Mouse (Mus musculus) left cerebral cortex, adult 2 months (tissue): ENCODE measurements around the gene Cdca8. TPM values are rescaled to one million over a fixed set of nuclear protein-coding genes. Genes with fewer than 3 reads are reported as not detected.
A peak's percentile ranks its signal among the peaks of the same experiment; 100 is the strongest.

Experiments
- DNase-seq, 2 experiments: peaks; one replicate each; pipeline ENCODE4 v3.0.0; 2021 to 2022; ENCODE audit warnings: low spot score in 2 of 2, mixed read lengths in 1 of 2; ENCODE audit errors: extremely low spot score in 1 of 2
- H3K27ac ChIP-seq: fragments of 200-600 bp; 2 replicates; pipeline ENCODE4 v1.8.1; 2022
- H3K4me3 ChIP-seq: fragments of 200-600 bp; 2 replicates; pipeline ENCODE4 v1.8.1; 2022
- CTCF ChIP-seq: fragments of 200-600 bp; IDR thresholded peaks from 2 replicates; pipeline ENCODE4 v1.8.1; 2022; ENCODE audit warnings: antibody characterized with exemption, mild to moderate bottlenecking, moderate library complexity
- intact Hi-C: fragments of 180-260 bp; cut with DNase I; formaldehyde crosslinking; loops from one replicate; pipeline ENCODE4 v1.15.1; 2025
- total RNA-seq, 2 experiments: library from RNA; stranded (reverse); gene quantifications; 2 replicates each; pipeline ENCODE4 v1.2.3; 2021

Gene Cdca8
- total RNA-seq, 2 experiments from 2014 or later: 1.2 to 1.9 TPM

DNA sequence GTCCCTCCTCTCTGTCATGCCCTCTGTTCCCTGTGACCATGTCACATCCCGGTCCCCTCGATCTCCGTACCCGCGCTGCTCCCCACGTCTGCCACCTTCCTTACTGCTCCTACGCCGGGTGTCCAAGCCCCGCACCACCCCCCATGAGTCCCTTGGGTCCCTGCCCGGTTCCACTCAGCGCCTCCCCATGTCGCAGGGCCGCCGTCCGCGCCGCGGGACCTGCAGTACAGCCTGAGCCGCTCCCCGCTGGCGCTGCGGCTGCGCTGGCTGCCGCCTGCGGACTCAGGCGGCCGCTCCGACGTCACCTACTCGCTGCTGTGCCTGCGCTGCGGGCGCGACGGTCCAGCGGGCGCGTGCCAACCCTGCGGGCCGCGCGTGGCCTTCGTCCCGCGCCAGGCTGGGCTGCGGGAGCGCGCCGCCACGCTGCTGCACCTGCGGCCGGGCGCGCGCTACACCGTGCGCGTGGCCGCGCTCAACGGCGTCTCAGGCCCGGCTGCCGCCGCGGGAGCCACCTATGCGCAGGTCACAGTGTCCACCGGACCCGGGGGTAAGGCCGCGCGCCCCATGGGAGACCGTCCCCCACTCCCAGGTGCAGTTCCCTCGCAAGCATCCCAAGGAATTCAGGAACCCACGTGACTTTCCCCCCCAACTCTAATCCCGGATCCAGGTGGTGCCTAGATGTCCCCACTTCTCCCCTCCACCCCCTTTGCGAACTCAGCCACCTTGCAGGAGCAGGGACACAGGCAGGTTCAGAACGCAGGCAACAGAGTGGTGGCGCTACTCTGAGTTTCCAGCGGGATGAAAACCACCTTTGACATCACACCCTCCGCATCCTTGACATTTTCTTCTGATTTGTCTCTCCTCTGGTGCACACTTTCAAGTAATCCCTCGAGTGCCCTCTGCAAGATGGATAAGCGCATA, 44.3 kb downstream of the Cdca8 start:
- intact Hi-C loops: no loop called here
- H3K27ac ChIP-seq: peak overlapping the region; percentile 94
- DNase-seq: peak; percentile 73 to 76
- TF ChIP-seq CTCF: no peak
- H3K4me3 ChIP-seq: peak overlapping the region; percentile 56

DNA sequence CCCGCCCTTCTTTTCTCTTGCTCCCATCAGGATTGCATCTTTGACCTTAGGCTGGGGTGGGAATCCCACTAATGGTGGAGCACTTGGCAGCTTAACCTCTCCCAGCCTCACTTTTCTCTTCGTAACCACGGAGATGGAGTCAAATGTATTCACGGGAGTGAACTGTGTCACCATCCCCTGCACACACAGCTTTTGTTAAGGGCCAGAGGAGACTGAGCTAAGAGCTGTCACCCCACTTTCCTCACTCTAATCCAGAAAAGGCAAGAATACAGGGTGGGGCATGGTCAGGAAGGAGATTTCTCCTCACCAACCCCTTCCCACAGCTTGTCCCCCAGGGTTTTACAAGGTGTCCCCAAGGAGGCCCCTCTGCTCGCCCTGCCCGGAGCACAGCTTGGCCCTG, 45.3 kb downstream of the Cdca8 start:
- intact Hi-C loops: no loop called here
- TF ChIP-seq CTCF: no peak
- no peak for DNase-seq
- peak overlapping the region; percentile 56 for H3K4me3 ChIP-seq
- H3K27ac ChIP-seq: peak overlapping the region; percentile 94

DNA sequence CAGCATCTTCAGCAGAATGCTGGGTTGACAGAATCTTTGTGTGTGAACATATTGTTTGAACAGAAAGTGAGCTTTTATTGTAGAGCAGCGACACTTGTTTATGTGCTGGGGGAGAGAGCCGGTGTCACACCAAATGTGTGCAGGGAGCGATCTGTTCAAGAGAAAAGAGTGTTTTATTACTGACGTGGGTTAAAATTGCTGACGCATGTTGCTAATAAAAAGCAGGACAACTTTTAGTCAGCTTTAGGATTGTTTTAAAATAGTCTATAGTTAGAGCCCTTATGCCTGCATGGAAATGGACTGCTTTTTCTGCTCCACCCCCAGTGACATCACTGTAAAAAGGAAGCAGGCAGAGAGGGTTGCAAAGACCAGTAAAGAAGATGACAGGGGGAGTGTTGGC, 48.3 kb downstream of the Cdca8 start:
- intact Hi-C loops: no loop called here
- DNase-seq: no peak
- no peak for TF ChIP-seq CTCF
- Histone ChIP-seq H3K27ac (peak overlapping the region; percentile 74), H3K4me3 (no peak overlapping the region)

DNA sequence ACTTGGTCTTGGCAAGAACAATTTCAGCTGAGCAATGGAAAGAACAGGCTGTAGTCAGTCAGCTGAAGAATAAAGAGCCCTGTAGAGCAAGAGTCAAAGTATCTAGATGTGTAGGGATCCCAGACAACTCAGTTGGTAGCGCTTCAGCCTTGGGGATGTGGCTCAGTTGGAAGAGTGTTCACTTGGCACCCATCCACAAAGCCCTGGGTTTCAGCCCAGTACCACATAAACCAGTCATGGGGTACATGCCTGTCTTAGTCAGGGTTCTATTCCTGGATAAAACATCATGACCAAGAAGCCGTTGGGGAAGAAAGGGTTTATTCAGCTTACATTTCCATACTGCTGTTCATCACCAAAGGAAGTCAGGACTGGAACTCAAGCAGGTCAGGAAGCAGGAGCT, 49.2 kb downstream of the Cdca8 start:
- Histone ChIP-seq H3K4me3 (no peak overlapping the region), H3K27ac (no peak overlapping the region)
- DNase-seq: no peak
- no peak for TF ChIP-seq CTCF
- intact Hi-C loops: no loop called here

DNA sequence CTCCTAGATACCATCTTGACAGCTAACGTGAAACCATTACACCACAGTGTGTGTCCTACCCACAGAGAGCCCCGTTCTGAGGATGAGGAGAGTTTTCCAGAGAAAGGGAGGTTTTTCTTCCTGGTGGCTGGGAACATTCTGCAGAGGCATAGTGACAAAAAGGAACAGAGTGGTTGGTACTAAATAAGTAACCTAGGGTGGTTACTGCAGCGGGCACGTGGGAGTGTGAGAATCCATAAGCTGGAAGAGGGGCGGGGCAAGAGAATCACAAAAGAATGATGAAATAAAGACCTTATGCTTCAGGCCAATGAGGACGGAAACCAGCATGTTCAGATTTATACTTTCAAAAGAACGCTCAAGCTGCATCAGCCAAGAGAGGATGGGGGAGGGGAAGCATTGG, 50.4 kb downstream of the Cdca8 start:
- intact Hi-C loops: no loop called here
- peak in 1 of 2 experiments; percentile 38 for DNase-seq
- H3K27ac ChIP-seq: 0 out of 2 replicates have a peak overlapping the region, but pooled peaks have one; percentile 36
- TF ChIP-seq CTCF: no peak
- no peak overlapping the region for H3K4me3 ChIP-seq

DNA sequence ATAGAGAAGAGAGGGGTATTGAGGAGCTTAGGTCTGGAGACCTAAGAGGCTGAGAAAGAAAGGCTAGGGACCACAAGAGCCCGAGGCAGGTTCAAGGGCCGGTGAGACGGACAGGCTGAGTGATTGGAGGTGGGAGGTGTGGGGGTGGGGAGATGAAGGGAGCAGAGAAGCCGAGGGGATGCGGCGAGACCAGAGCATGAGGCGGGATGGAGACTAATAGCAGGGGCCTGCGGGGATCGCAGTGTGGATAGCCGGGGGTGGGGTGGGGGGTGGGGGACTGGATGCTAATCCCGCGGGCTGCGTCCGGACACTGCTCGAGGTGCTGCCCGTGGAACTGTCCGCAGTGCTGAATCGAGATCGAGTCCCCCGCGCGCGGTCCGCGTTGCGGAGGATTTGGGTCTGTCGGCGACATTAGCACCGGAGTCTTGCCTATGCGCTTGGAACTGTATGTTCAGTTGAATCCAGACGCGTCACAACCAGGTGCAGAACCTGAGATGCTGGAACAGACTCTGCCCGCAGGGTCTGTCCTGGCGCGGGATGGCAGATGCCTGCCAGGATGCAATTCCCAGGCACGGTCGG, 56.9 kb downstream of the Cdca8 start:
- peak overlapping the region; percentile 73 for H3K4me3 ChIP-seq
- TF ChIP-seq CTCF: no peak
- H3K27ac ChIP-seq: peak overlapping the region; percentile 69
- intact Hi-C loops: no loop called here
- no peak for DNase-seq

DNA sequence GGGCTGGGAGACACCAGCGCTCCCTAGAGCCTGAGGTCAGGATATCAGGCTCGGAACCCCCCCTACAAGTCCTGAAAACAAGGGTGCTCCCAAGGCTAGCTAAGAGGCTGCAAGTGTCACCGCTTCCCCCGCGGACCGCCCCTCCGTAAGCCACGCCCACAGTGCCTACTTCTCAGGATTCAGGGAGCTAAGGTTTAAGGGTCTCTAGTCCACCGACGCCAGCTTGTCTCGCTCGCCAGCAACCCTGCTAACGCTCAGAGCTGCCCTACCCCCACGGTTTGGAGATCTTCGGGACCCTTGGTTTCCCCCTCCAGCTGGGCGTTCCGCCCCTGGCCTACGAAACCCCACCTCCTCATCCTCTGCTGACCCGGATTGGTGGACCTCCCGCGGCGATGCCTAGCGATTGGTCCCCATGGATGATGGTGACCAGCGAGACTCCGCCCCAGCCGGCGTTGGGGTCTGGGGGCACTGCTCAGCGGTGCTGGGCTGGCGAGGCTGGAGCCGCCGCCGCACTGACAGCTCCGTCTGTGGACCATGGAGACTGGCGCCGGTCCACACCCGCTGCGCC, 57.7 kb downstream of the Cdca8 start:
- peak; percentile 79 to 83 for DNase-seq
- no peak for TF ChIP-seq CTCF
- intact Hi-C loops: no loop called here
- H3K27ac ChIP-seq: peak overlapping the region; percentile 69
- H3K4me3 ChIP-seq: peak overlapping the region; percentile 73

DNA sequence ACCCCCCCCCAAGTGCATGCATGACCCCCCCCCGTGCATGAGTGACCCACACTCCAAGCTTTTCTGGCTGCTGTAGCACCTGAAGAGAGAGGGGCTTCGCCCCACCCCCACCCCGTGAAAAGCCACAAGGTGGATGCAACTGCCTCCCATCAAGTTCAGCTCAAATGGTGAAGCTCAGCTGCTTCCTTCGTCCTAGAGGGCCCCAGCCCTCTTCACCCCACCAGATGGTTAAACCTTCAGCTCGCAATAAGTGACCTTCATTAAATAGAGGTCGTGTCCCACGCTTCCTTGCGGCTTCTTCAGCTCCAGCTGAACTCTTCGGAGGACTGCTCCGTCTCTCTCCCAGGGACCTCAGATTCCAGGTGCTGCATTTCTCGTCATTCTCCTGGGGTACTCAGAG, 58.5 kb downstream of the Cdca8 start, which contains the start of gene Epha10:
Gene Epha10, plus strand, starts transcription at position 301 of the 400 bp plus-strand sequence.
- intact Hi-C loops: no loop called here
- TF ChIP-seq CTCF: no peak
- Histone ChIP-seq H3K4me3 (peak within 1 kb of the TSS; percentile 73), H3K27ac (peak within 1 kb of the TSS; percentile 69)
- DNase-seq: no peak

DNA sequence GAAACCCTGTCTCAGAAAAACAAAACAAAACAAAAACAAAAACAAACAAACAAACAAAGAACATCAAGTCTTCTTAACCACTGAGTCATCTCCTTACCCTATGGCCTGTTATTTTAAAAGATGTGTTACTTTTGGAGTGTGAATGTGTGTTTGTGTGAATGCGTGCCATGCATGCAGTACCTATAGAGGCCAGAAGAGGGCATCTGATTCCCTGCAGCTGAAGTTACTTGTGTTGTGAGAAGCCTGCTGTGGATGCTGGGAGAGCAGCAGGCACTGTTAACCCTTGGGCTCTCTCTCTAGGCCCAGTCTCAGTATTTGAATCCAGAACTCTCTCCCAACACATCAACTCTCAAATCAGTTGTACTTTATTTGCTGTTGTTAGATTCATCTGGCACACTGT, 66.4 kb downstream of the Cdca8 start:
- H3K4me3 ChIP-seq: no peak overlapping the region
- intact Hi-C loops: no loop called here
- no peak overlapping the region for H3K27ac ChIP-seq
- no peak for DNase-seq
- TF ChIP-seq CTCF: peak; percentile 44

Other genes with a start within 250 kb of the Cdca8 start
- gene Utp11, start 245.7 kb downstream of the Cdca8 start, total RNA-seq: 10 to 100 TPM; 13.3 to 15.7 TPM
- 1 to 10 TPM; 1.4 to 2.2 TPM for gene Fhl3, start 238.6 kb downstream of the Cdca8 start, total RNA-seq
- gene Sf3a3, start 224.5 kb downstream of the Cdca8 start, total RNA-seq: 10 to 100 TPM; 33.0 to 35.6 TPM
- gene Inpp5b, start 197.5 kb downstream of the Cdca8 start, total RNA-seq: 10 to 100 TPM; 46.5 to 48.7 TPM
- gene Mtf1, start 137.2 kb downstream of the Cdca8 start, total RNA-seq: 10 to 100 TPM; 26.1 to 28.4 TPM
- 10 to 100 TPM; 29.8 to 33.8 TPM for gene Yrdc, start 88.6 kb downstream of the Cdca8 start, total RNA-seq
- gene 1110065P20Rik, start 88.1 kb downstream of the Cdca8 start, total RNA-seq: 10 to 100 TPM; 66.6 to 74.8 TPM
- 10 to 100 TPM; 53.7 to 55.3 TPM for gene Maneal, start 77.1 kb downstream of the Cdca8 start, total RNA-seq
- gene Epha10, start 58.4 kb downstream of the Cdca8 start, total RNA-seq: 10 to 100 TPM; 60.5 to 69.6 TPM
- 10 to 100 TPM; 18.9 to 20.3 TPM for gene 9930104L06Rik, start 2.3 kb downstream of the Cdca8 start, total RNA-seq
- 10 to 100 TPM; 17.1 to 21.6 TPM for gene Rspo1, start 47.1 kb upstream of the Cdca8 start, total RNA-seq
- gene Gnl2, start 77.3 kb upstream of the Cdca8 start, total RNA-seq: 10 to 100 TPM; 61.3 to 65.5 TPM
- under 1 TPM; 0.27 to 0.37 TPM for gene Dnali1, start 126.4 kb upstream of the Cdca8 start, total RNA-seq
- 10 to 100 TPM; 15.2 to 16.1 TPM for gene Snip1, start 127.4 kb upstream of the Cdca8 start, total RNA-seq
- gene Meaf6, start 145.8 kb upstream of the Cdca8 start, total RNA-seq: 100 to 1,000 TPM; 132 to 138 TPM
- under 1 TPM; 0.79 to 1.00 TPM for gene Zc3h12a, start 188.5 kb upstream of the Cdca8 start, total RNA-seq